Comparison of ENCODE assay signal across 26 mouse cellular contexts in genomic region chr19:59134916-59135315, GRCm38 (mm10). TPM values are rescaled to one million over a fixed set of nuclear protein-coding genes. Genes with fewer than 3 reads are reported as not detected.
"Had no signal": no experiment of that assay in that cellular context is flagged by ENCODE, and none has a peak within 500 bp of the region (broad histone marks: within the 10 kb centered on the region; RNA-seq: fewer than 3 reads in every experiment).

No protein-coding gene starts in this region.

- H3K4me3 ChIP-seq: layer of hippocampus, adult 2 months; limb, embryonic 13.5 days; liver, embryonic 12.5 days; liver, embryonic 15.5 days; lung, embryonic 15.5 days; stomach, embryonic 15.5 days had no signal

- ATAC-seq: liver, embryonic 12.5 days had no signal

- H3K27ac ChIP-seq: kidney, postnatal 0 days; layer of hippocampus, adult 2 months; limb, embryonic 13.5 days; liver, embryonic 12.5 days; liver, embryonic 15.5 days; lung, embryonic 15.5 days; stomach, embryonic 15.5 days had no signal

- H3K4me1 ChIP-seq: liver, embryonic 12.5 days; liver, embryonic 15.5 days; stomach, embryonic 15.5 days had no signal

- H3K9me3 ChIP-seq: limb, embryonic 13.5 days; liver, embryonic 12.5 days; liver, embryonic 15.5 days; lung, embryonic 15.5 days; stomach, embryonic 15.5 days had no signal

- H3K27me3 ChIP-seq: liver, embryonic 15.5 days; lung, embryonic 15.5 days; stomach, embryonic 15.5 days had no signal

- H3K9ac ChIP-seq: limb, embryonic 13.5 days; liver, embryonic 12.5 days; liver, embryonic 15.5 days; lung, embryonic 15.5 days; stomach, embryonic 15.5 days had no signal

- H3K4me2 ChIP-seq: limb, embryonic 13.5 days; liver, embryonic 12.5 days; liver, embryonic 15.5 days; lung, embryonic 15.5 days; midbrain, embryonic 11.5 days; stomach, embryonic 15.5 days had no signal

- H3K36me3 ChIP-seq: limb, embryonic 13.5 days; liver, embryonic 12.5 days; liver, embryonic 15.5 days; lung, embryonic 15.5 days; stomach, embryonic 15.5 days had no signal

- DNase-seq: kidney, postnatal 25 days; layer of hippocampus, adult 9-11 months; left cerebral cortex, postnatal 4 days; liver; lung, adult 18-20 months; lung, postnatal 10 days; lung, postnatal 36 days; midbrain, embryonic 14.5 days; right cerebral cortex, postnatal 25 days; spleen, adult 18-20 months; thymus, postnatal 36 days had no signal

RNA-seq across cellular contexts. Expression of gene Vax1, which starts 34.9 kb away (rescaled TPM):
- total RNA-seq: megakaryocyte-erythroid progenitor cell, adult 5-6 weeks; midbrain, postnatal 0 days had no signal
- polyA plus RNA-seq: kidney, embryonic 14.5 days; kidney, postnatal 0 days; large intestine, adult 2 months; liver, embryonic 12.5 days; liver, embryonic 15.5 days; lung, embryonic 15.5 days; midbrain, embryonic 14.5 days; neural tube, embryonic 11.5 days; neural tube, embryonic 14.5 days; stomach, embryonic 15.5 days; urinary bladder, adult 2 months had no signal
